Mouse (Mus musculus): ENCODE measurements around the gene Ubxn11. TPM values are rescaled to one million over a fixed set of nuclear protein-coding genes. Genes with fewer than 3 reads are reported as not detected.

Ubxn11 gene
- polyA plus RNA-seq, 1 experiment from 2014 or later: 1.7 TPM

DNA sequence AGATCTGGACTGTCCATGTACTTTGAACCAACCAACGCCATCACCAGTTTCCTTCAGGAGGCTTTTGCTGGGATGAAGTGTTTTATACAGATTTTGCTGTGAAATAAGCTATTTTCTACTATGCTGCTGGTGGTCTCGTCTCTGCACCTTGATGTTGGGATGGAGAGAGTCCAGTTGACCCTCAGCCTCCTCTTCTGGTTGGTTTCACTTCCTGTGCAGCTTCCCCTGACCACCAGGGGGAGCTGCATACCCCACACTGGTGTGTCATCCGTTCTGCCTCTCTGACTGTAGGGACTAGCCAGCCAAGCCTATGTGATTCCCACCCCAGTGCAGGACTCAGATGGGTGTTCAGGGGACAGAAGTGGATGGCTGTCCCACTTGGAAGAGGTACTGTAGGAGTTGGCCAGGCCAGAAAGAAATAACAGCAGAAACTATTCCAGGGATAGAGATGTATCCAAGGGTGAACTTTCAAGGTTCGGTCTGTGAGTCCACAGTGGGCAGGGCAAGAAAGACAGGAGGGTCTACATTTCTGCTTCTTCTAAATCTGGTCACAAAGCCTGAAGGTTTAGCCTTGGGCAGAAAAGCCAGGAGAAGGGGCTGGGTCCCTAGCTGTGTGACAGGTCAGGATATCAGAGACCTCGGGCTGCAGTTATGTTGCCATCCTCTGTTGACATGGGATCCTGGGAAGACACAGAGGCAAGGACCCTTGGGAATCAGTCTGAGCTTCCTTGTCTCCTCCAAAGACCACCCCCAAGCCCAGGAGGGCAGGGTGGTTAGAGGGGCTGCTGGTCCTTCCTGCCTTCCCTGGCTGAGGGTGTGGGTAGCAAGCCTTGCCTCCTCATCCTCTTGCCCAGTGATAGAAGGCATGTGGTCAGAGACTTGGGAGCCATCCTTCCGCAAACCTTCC, 9.7 kb upstream of the Ubxn11 start:
- Histone ChIP-seq H3K27ac (no peak overlapping the region), H3K4me3 (replicated peaks) (no peak overlapping the region), H3K36me3 (no peaks in the 10 kb centered on the region), H3K4me2 (no peak overlapping the region), H3K27me3 (no peaks in the 10 kb centered on the region), H3K4me1 (replicated peaks) (0 out of 2 replicates have a peak, but pooled peaks cover 3% of the 10 kb centered on the region), H3K9me3 (replicated peaks) (no peaks in the 10 kb centered on the region), H3K9ac (no peak overlapping the region)
- ATAC-seq (ENCODE audit: low read depth) (no peak), DNase-seq (peak; percentile 44)
- WGBS (ENCODE audit: insufficient replicate concordance): 52% methylated on average over 6 of the region's 6 CpGs

DNA sequence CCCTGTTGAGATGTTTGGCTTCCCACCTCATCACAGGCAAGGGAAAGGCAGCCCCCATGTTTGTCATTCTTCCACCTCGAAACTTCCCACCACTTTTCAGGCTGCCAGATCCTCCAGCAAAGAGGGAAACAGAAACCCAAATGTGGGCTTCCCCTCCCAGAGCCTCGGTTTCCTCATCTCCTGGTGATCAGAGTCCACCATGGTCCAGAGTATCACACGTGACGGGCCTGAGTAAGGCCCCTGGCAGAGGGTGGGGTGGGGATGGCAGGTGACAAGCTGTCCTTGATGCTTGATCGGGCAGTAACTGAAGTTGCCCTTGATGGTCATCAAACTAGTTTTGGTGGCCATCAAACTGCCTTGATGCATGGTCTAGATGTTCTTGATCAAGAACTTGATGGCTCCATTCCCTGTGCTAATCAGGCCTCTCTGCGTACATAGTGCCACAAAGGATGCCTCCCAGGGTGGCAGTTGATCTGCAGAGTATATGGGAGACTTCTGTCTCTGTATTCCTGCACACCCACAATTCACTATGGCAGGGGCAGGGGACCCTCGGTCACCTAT, 8.3 kb upstream of the Ubxn11 start:
- Histone ChIP-seq H3K9ac (no peak overlapping the region), H3K4me2 (0 out of 2 replicates have a peak overlapping the region, but pooled peaks have one; percentile 12), H3K27ac (no peak overlapping the region), H3K27me3 (no peaks in the 10 kb centered on the region), H3K36me3 (no peaks in the 10 kb centered on the region), H3K9me3 (replicated peaks) (no peaks in the 10 kb centered on the region), H3K4me1 (replicated peaks) (0 out of 2 replicates have a peak, but pooled peaks cover 3% of the 10 kb centered on the region), H3K4me3 (replicated peaks) (peak overlapping the region; percentile 15; the same call in 1 of the 2 replicates)
- ATAC-seq (ENCODE audit: low read depth): no peak
- 51% methylated on average over 7 of the region's 7 CpGs for WGBS (ENCODE audit: insufficient replicate concordance)
- no peak for DNase-seq

DNA sequence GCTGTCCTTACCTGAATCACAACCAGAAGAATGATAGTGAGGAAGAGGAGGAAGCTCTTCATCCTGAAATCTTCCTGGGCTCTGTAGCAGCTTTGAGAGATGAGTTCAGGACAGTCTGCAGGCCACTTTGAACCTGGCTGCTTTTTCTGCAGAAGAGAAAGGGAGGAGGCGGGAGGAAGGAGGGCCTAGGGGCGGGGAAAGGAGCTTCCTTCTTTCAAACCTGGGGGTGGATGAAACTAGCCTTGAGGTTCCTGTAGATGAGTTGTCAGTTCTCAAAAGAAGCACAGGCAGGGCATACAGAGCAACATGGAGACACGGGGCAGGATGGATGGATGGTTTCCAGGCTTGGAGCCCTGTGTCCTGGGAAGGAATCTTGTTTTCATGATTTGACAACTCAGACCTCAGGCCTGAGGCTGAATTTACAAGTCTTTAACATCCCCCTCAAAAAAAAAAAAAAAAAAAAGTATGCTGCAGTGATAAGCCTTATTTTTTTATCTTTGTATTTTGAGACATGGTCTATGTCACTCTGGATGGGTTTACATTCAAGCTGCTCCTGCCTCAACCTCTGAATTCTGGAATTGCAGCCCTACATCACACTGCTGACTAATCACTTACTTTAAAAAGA, 7.3 kb upstream of the Ubxn11 start, which contains the start of gene Cd52:
Gene Cd52 (minus strand): TSS at position 160 of the 625 bp plus-strand sequence.
- Histone ChIP-seq H3K4me1 (replicated peaks) (0 out of 2 replicates have a peak, but pooled peaks cover 3% of the 10 kb centered on the region), H3K4me3 (replicated peaks) (peak within 1 kb of the TSS; percentile 15; the same call in 1 of the 2 replicates), H3K9me3 (replicated peaks) (no peaks in the 10 kb centered on the region), H3K27ac (no peak within 1 kb of the TSS), H3K9ac (no peak within 1 kb of the TSS), H3K36me3 (no peaks in the 10 kb centered on the region), H3K4me2 (0 out of 2 replicates have a peak within 1 kb of the TSS, but pooled peaks have one; percentile 12), H3K27me3 (no peaks in the 10 kb centered on the region)
- no peak for ATAC-seq (ENCODE audit: low read depth)
- DNase-seq: no peak
- 23% methylated on average over 3 of the region's 3 CpGs for WGBS (ENCODE audit: insufficient replicate concordance)

DNA sequence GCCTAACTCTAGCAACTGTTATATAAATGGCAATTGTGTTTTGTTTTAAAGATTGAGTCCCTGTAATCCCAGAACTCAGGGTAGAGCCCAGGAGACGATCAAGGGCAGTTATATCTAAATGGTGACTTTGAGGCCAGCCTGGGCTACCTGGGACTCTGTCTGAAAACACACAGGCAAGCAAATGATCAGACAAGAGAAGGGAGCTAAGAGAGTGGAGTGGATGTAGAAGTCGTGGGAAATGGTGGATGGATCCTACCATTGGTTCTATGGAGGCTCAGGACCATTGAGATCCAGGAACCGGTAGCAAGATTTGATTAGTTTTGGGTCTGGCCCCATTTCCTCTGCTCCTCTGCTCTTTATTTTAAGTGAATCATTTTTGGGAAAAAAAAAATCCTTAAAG, 6.2 kb upstream of the Ubxn11 start:
- Histone ChIP-seq H3K9me3 (replicated peaks) (no peaks in the 10 kb centered on the region), H3K4me2 (no peak overlapping the region), H3K4me1 (replicated peaks) (0 out of 2 replicates have a peak, but pooled peaks cover 3% of the 10 kb centered on the region), H3K27me3 (no peaks in the 10 kb centered on the region), H3K9ac (no peak overlapping the region), H3K27ac (no peak overlapping the region), H3K36me3 (no peaks in the 10 kb centered on the region), H3K4me3 (replicated peaks) (no peak overlapping the region)
- DNase-seq (no peak), ATAC-seq (ENCODE audit: low read depth) (no peak)
- WGBS (ENCODE audit: insufficient replicate concordance): 77% methylated on average over 3 of the region's 3 CpGs

DNA sequence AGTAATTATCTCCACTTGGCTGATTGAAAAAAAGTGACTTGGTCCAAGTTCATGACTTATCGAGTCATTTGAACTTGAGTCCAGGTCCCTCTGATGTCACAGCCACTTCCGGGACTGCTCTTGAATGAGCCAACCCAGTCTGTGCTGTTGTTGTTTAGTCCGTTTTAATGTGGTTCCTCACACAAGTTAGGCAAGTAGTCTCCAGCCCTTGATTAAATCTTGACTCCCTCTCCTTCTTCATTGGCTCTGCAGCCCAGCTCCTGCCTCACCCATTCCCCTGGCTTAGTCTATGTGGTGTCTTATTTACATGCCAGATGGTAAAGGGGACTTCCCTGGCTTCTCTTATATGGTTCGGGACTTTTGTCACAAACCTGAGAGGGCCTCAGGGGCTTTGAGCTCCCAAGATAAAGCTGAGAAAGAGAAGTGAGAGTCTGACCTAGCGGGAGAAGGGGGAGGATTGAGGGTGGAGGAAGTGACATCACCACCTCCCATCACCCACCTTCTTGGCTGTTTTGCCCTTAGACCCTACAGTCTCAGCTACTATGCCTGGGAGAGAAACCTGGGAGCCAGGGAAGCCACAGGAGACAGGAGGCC, 5.3 kb upstream of the Ubxn11 start:
- no peaks in the 10 kb centered on the region for H3K27me3 ChIP-seq

DNA sequence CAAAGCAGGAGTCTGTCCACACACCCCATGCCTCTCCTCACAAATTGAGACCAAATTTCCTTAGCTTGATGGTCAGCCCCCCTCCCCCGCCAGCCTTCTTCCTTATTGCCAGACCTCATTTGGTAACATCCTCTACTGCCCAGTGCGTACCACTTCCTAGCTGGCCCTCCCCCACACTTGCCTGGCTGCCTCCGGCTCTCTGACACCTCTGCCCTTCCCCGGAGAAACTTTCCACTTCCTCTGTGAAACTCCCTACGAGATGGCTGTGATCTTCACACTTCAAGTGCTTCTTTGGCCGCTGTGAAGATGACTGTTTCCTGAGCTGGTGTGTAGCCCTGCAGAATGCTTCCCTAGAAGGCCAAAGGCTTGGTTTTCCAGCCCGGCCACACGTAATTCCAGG, 3.7 kb upstream of the Ubxn11 start:
- Histone ChIP-seq H3K4me1 (replicated peaks) (peaks cover 15% of the 10 kb centered on the region), H3K27ac (peak overlapping the region; percentile 47), H3K36me3 (no peaks in the 10 kb centered on the region), H3K9me3 (replicated peaks) (no peaks in the 10 kb centered on the region), H3K4me2 (no peak overlapping the region), H3K27me3 (no peaks in the 10 kb centered on the region), H3K9ac (no peak overlapping the region), H3K4me3 (replicated peaks) (no peak overlapping the region)
- ATAC-seq (ENCODE audit: low read depth) (no peak), DNase-seq (no peak)
- 27% methylated on average over 8 of the region's 8 CpGs for WGBS (ENCODE audit: insufficient replicate concordance)

More for the DNA sequence above, 5.3 kb upstream of the Ubxn11 start:
- no peak overlapping the region for H3K9ac ChIP-seq
- no peak for DNase-seq
- no peak overlapping the region for H3K4me3 ChIP-seq (replicated peaks)
- 28% methylated on average over 5 of the region's 5 CpGs for WGBS (ENCODE audit: insufficient replicate concordance)
- no peaks in the 10 kb centered on the region for H3K36me3 ChIP-seq
- ATAC-seq (ENCODE audit: low read depth): no peak
- H3K9me3 ChIP-seq (replicated peaks): no peaks in the 10 kb centered on the region
- H3K4me2 ChIP-seq: no peak overlapping the region
- H3K4me1 ChIP-seq (replicated peaks): 0 out of 2 replicates have a peak, but pooled peaks cover 4% of the 10 kb centered on the region
- H3K27ac ChIP-seq: peak overlapping the region; percentile 14

DNA sequence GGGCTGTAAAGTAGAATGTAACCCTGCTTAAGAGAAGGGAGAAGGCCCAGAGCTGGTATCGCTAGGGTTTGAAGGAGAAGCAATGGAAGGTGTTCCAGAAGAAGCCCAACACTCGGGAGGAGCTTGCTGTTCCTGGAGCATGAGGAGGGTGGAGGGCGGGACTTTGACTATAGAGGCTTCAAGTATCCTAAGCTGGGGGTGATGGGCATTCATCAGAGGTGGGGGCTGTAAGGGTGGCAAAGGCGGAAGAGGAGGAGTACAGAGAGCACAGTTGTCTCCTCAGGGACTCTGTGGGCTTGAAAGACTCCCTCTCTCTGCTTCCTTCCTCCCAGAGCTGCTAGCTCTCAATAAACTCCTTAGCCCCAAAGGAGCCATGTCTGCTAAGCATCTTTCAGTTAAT, 2.1 kb upstream of the Ubxn11 start:
- H3K36me3 ChIP-seq: no peaks in the 10 kb centered on the region
- H3K4me2 ChIP-seq: no peak overlapping the region
- no peaks in the 10 kb centered on the region for H3K9me3 ChIP-seq (replicated peaks)
- H3K27ac ChIP-seq: no peak overlapping the region
- ATAC-seq (ENCODE audit: low read depth): no peak
- no peaks in the 10 kb centered on the region for H3K27me3 ChIP-seq
- peaks cover 18% of the 10 kb centered on the region for H3K4me1 ChIP-seq (replicated peaks)
- WGBS (ENCODE audit: insufficient replicate concordance): 66% methylated on average over 4 of the region's 4 CpGs
- H3K4me3 ChIP-seq (replicated peaks): no peak overlapping the region
- DNase-seq: no peak
- H3K9ac ChIP-seq: no peak overlapping the region; the same call in 1 of the 2 replicates

DNA sequence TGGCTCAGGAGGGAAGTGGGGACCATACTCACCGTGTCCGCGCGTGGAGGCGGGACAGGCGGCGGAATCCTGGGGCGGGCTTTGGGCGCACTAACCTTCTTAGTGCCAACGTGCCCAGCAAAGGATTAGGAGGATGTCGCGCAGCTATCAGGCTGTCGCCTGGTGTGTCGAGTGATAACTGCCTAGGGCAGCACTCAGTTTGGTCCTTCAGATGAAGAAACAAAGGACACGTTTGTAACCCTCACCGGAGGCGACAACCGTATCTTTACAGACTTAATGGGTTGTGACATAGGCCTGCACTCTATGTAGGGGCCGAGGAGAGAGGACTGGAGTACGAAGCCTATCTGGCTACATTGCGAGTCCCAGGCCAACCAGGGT, 361 bp downstream of the Ubxn11 start:
- peak overlapping the region; percentile 48 for H3K27ac ChIP-seq
- H3K4me3 ChIP-seq (replicated peaks): peak overlapping the region; percentile 77
- no peaks in the 10 kb centered on the region for H3K9me3 ChIP-seq (replicated peaks)
- no peak for DNase-seq
- under 1% methylated on average over 21 of the region's 21 CpGs for WGBS (ENCODE audit: insufficient replicate concordance)
- ATAC-seq (ENCODE audit: low read depth): peak; percentile 80
- H3K9ac ChIP-seq: peak overlapping the region; percentile 72
- peak overlapping the region; percentile 81 for H3K4me2 ChIP-seq
- H3K27me3 ChIP-seq: no peaks in the 10 kb centered on the region
- H3K4me1 ChIP-seq (replicated peaks): peaks cover 40% of the 10 kb centered on the region
- H3K36me3 ChIP-seq: no peaks in the 10 kb centered on the region

DNA sequence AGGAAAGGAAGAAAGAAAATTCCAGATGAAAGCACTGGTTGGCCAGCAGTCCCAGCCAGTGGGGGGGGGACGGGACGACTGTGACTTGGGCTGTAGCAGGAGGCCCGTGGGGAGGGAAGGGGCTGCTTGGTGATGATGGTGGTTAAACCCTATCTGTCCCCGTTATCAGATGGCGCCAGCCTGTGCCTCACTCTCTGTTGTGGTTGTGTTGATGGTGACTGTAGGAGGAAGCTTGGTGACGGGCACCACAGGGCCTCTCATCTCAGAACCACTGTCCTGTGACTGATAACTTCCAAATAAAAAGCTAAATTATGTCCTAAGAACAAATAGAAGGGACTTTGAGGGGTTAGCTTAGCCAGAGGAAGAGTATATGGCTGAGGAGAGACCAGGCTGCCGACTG, 3.7 kb downstream of the Ubxn11 start:
- Histone ChIP-seq H3K27me3 (no peaks in the 10 kb centered on the region), H3K4me3 (replicated peaks) (no peak overlapping the region), H3K9ac (peak overlapping the region; percentile 29; the same call in 1 of the 2 replicates), H3K4me2 (peak overlapping the region; percentile 37; the same call in 1 of the 2 replicates), H3K27ac (peak overlapping the region; percentile 74), H3K36me3 (no peaks in the 10 kb centered on the region), H3K4me1 (replicated peaks) (peaks cover 65% of the 10 kb centered on the region), H3K9me3 (replicated peaks) (no peaks in the 10 kb centered on the region)
- DNase-seq (peak; percentile 70), ATAC-seq (ENCODE audit: low read depth) (peak; percentile 61)
- 14% methylated on average over 7 of the region's 7 CpGs for WGBS (ENCODE audit: insufficient replicate concordance)

DNA sequence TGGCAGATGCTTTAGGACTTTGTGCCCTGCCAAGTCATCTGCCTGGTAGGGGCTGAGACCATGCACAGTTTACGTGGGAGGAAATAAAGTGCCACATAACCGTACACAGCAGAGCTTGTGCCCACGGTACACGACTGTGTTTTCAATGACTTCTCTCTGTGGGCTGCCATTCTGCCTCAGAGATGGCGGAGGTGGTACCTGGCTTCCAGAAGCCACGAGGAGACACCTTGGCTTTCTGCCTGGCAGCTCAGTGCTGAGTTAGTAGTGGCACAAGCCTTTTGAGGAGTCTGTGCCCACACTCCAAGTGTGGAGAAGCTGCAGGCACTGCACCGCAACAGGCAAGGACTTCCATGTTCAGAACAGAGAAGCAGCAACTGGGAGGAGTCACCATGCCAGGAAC, 5.4 kb downstream of the Ubxn11 start:
- no peak overlapping the region for H3K9ac ChIP-seq
- peaks cover 77% of the 10 kb centered on the region for H3K4me1 ChIP-seq (replicated peaks)
- no peak overlapping the region for H3K4me2 ChIP-seq
- H3K27ac ChIP-seq: no peak overlapping the region
- H3K9me3 ChIP-seq (replicated peaks): no peaks in the 10 kb centered on the region
- no peaks in the 10 kb centered on the region for H3K36me3 ChIP-seq
- H3K27me3 ChIP-seq: no peaks in the 10 kb centered on the region
- ATAC-seq (ENCODE audit: low read depth) (no peak), DNase-seq (no peak)
- WGBS (ENCODE audit: insufficient replicate concordance): 71% methylated on average over 7 of the region's 7 CpGs
- H3K4me3 ChIP-seq (replicated peaks): no peak overlapping the region

DNA sequence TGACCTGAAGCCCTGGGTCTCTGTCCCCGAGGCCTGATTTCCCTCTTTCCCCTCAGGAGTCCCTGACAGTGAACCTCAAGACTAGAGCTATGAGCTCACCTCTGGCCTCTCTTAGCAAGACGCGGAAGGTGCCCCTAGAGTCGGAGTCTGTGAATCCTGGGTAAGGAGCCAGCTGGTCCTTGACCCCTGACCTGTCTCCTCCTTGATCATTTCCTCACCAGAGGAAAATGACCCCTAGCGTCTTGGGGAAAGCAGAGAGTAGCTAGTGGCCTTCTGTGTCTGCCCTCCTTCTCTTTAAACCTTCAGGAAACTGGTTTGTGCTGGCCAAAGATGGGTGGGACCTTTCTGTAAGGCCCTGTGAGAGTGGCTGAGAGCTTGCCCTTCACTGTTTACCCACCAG, 5.8 kb downstream of the Ubxn11 start:
- no peak overlapping the region for H3K9ac ChIP-seq
- no peak overlapping the region for H3K27ac ChIP-seq
- ATAC-seq (ENCODE audit: low read depth) (no peak), DNase-seq (no peak)
- H3K4me3 ChIP-seq (replicated peaks): no peak overlapping the region
- no peaks in the 10 kb centered on the region for H3K27me3 ChIP-seq
- WGBS (ENCODE audit: insufficient replicate concordance): 67% methylated on average over 5 of the region's 5 CpGs
- no peaks in the 10 kb centered on the region for H3K9me3 ChIP-seq (replicated peaks)
- no peak overlapping the region for H3K4me2 ChIP-seq
- H3K36me3 ChIP-seq: no peaks in the 10 kb centered on the region
- H3K4me1 ChIP-seq (replicated peaks): peaks cover 76% of the 10 kb centered on the region
